Mouse (Mus musculus) G1E-ER4 (cell line): Measurements from ENCODE around the gene Pskh1. TPM values are rescaled to one million over a fixed set of nuclear protein-coding genes. Genes with fewer than 3 reads are reported as not detected.
A peak's percentile ranks its signal among the peaks of the same experiment; 100 is the strongest.

ENCODE experiments used
- GATA1 ChIP-seq: IDR thresholded peaks from one replicate; pipeline ENCODE4 v1.8.0; 2012; ENCODE audit warnings: low read length, inconsistent platforms
- polyA plus RNA-seq: library from polyadenylated mRNA; stranded (reverse); fragments of >175 nt; gene quantifications from 2 replicates; pipeline ENCODE4 v1.2.3, GENCODE M21; 2012

The Pskh1 gene
- polyA plus RNA-seq, 1 experiment = 13.6 TPM

- TF ChIP-seq GATA1 = no peak
Observed at GRCm38 (mm10) chr8:105866364-105867029, 33.7 kb upstream of the Pskh1 start.

- TF ChIP-seq GATA1 = no peak
Observed at GRCm38 (mm10) chr8:105874301-105874700, 25.9 kb upstream of the Pskh1 start.

- TF ChIP-seq GATA1 = no peak
Observed at GRCm38 (mm10) chr8:105880754-105881520, 19.3 kb upstream of the Pskh1 start, which contains the start of gene Edc4. Gene Edc4 (plus strand): TSS chr8:105880881.

- no peak for TF ChIP-seq GATA1
Observed at GRCm38 (mm10) chr8:105889756-105890465, 10.3 kb upstream of the Pskh1 start.

GRCm38 (mm10) chr8:105890870-105891269, 9.4 kb upstream of the Pskh1 start:
- TF ChIP-seq GATA1 = no peak

- TF ChIP-seq GATA1 = no peak
Observed at GRCm38 (mm10) chr8:105892432-105892831, 7.8 kb upstream of the Pskh1 start.

GRCm38 (mm10) chr8:105893339-105893738, 6.9 kb upstream of the Pskh1 start, which contains the start of gene Nrn1l:
Gene Nrn1l (plus strand): TSS chr8:105893567.
- no peak for TF ChIP-seq GATA1

GRCm38 (mm10) chr8:105897801-105898480, 2.3 kb upstream of the Pskh1 start:
- TF ChIP-seq GATA1 = no peak

- TF ChIP-seq GATA1 = peak; percentile 5
Observed at GRCm38 (mm10) chr8:105900941-105901616, 838 bp downstream of the Pskh1 start.

- no peak for TF ChIP-seq GATA1
Observed at GRCm38 (mm10) chr8:105919390-105919789, 19.1 kb downstream of the Pskh1 start.

- TF ChIP-seq GATA1 = no peak
Observed at GRCm38 (mm10) chr8:105925123-105925522, 24.9 kb downstream of the Pskh1 start.

GRCm38 (mm10) chr8:105930602-105931001, 30.4 kb downstream of the Pskh1 start:
- no peak for TF ChIP-seq GATA1

GRCm38 (mm10) chr8:105931271-105931670, 31.0 kb downstream of the Pskh1 start:
- no peak for TF ChIP-seq GATA1

- TF ChIP-seq GATA1 = no peak
Observed at GRCm38 (mm10) chr8:105932525-105932924, 32.3 kb downstream of the Pskh1 start.

GRCm38 (mm10) chr8:105933762-105934161, 33.5 kb downstream of the Pskh1 start, which contains the start of gene Ctrl:
Gene Ctrl (minus strand): TSS chr8:105933862.
- TF ChIP-seq GATA1 = no peak
